Mouse (Mus musculus): ENCODE measurements around the gene Gmnn. TPM values are rescaled to one million over a fixed set of nuclear protein-coding genes. Genes with fewer than 3 reads are reported as not detected.
A peak's percentile ranks its signal among the peaks of the same experiment; 100 is the strongest.
"Not testable (repeated sequence)": the region's sequence is repeated elsewhere in the genome, so short reads cannot be mapped to it uniquely, and the experiment has no call there.

Gene Gmnn
- polyA plus RNA-seq, 1 experiment from 2014 or later = 114 TPM

DNA sequence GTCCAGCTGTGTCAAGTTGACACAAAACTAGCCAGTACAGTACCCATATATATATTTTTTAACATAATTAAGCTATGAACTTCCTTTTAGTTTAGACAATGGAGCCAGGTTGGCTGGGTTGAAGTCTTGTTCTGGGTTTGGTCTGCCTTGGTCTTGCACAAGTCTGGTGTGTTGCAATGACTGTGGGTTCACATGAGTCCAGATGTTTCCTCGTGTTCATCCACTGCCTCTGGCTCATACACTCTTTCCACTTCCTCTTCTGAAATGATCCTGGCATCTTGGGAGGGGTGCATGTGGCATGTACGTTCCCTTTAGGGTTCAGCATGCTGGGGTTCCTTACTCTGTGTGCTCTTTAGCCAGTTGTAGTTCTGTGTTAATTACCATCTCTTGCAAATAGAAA, 29.6 kb upstream of the Gmnn start:
- WGBS = 52% methylated on average over 2 of the region's 2 CpGs
- Histone ChIP-seq H3K27me3 (no peaks in the 10 kb centered on the region), H3K9ac (no peak overlapping the region), H3K27ac (no peak overlapping the region), H3K4me2 (no peak overlapping the region), H3K4me3 (no peak overlapping the region), H3K36me3 (no peaks in the 10 kb centered on the region), H3K4me1 (no peaks in the 10 kb centered on the region), H3K9me3 (no peaks in the 10 kb centered on the region)
- ATAC-seq (ENCODE audit: borderline replicate concordance, extremely low read depth, low FRiP score, low TSS enrichment) = no peak

DNA sequence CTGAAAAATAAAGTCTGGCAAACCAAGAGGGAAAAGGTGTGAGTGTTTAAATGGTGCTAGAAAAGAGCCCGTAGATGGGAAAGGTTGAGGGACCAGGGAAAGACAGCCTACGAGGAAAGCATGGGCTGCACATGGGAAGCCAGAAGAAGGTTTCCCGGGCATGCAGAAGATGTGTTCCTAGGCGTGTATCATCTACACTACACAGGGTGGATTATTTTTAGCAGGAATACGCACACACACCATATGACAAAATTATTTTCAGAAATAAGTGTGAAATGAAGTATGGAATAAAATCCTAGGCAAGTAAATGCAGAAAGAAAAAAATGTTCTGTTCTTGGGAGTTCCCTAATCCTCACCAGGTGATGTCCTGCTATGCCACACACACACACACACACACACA, 25.8 kb upstream of the Gmnn start:
- no peak overlapping the region for H3K27ac ChIP-seq
- H3K4me3 ChIP-seq = no peak overlapping the region
- no peaks in the 10 kb centered on the region for H3K36me3 ChIP-seq
- no peak overlapping the region for H3K9ac ChIP-seq
- 85% methylated on average over 5 of the region's 5 CpGs for WGBS
- H3K4me1 ChIP-seq = no peaks in the 10 kb centered on the region
- H3K27me3 ChIP-seq = no peaks in the 10 kb centered on the region
- H3K4me2 ChIP-seq = no peak overlapping the region
- no peaks in the 10 kb centered on the region for H3K9me3 ChIP-seq
- no peak for ATAC-seq (ENCODE audit: borderline replicate concordance, extremely low read depth, low FRiP score, low TSS enrichment)

DNA sequence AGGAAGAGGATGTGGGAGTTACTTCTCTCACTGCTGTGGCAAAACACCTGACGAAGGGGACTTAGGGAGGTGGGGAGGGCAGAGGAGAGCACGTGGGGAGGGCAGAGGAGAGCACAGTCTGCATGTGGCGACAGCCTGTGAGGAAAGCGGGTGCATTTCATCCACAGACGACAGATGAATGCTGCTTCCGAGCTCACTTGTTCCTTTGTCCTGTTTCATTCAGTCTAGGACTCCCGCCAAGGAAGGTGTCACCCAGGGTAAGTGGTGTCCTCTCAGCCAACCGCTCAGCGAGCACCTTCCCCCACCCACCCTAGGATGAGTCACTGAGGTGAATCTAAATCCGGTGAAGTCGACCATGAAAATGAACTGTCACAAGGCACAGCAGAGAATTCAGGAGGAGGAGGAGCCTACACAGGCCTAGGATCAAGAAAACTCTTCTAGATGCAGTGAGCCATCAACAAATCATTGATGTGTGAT, 24.3 kb upstream of the Gmnn start:
- ATAC-seq (ENCODE audit: borderline replicate concordance, extremely low read depth, low FRiP score, low TSS enrichment) = no peak
- H3K27ac ChIP-seq = no peak overlapping the region
- H3K36me3 ChIP-seq = no peaks in the 10 kb centered on the region
- no peak overlapping the region for H3K4me2 ChIP-seq
- 48% methylated on average over 11 of the region's 11 CpGs for WGBS
- no peaks in the 10 kb centered on the region for H3K9me3 ChIP-seq
- H3K27me3 ChIP-seq = no peaks in the 10 kb centered on the region
- H3K9ac ChIP-seq = no peak overlapping the region
- no peak overlapping the region for H3K4me3 ChIP-seq
- no peaks in the 10 kb centered on the region for H3K4me1 ChIP-seq

DNA sequence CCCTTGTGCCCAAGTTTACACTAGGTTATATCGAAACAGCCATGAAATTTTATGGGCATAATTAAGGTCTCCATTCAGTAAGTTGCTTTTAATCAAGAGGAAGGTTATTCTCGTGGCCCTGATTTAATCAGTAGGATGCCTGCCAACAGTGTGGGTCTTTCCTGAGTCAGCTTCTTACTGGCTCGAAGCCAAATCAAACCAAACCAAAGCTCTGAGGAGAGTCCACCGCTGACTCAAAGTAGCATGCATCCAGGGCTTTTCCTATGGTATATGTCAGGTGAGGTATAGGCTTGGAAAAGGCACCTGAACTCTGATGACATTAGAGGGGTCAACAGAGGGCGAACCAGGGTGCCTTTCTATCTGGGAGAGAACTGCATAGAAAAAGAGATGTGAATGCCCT, 20.2 kb upstream of the Gmnn start:
- Histone ChIP-seq H3K27ac (no peak overlapping the region), H3K9ac (no peak overlapping the region), H3K4me3 (no peak overlapping the region), H3K27me3 (no peaks in the 10 kb centered on the region), H3K4me1 (no peaks in the 10 kb centered on the region), H3K4me2 (no peak overlapping the region), H3K36me3 (no peaks in the 10 kb centered on the region), H3K9me3 (no peaks in the 10 kb centered on the region)
- ATAC-seq (ENCODE audit: borderline replicate concordance, extremely low read depth, low FRiP score, low TSS enrichment) = no peak; the same call in 1 of the 2 replicates
- 44% methylated on average over 5 of the region's 5 CpGs for WGBS

DNA sequence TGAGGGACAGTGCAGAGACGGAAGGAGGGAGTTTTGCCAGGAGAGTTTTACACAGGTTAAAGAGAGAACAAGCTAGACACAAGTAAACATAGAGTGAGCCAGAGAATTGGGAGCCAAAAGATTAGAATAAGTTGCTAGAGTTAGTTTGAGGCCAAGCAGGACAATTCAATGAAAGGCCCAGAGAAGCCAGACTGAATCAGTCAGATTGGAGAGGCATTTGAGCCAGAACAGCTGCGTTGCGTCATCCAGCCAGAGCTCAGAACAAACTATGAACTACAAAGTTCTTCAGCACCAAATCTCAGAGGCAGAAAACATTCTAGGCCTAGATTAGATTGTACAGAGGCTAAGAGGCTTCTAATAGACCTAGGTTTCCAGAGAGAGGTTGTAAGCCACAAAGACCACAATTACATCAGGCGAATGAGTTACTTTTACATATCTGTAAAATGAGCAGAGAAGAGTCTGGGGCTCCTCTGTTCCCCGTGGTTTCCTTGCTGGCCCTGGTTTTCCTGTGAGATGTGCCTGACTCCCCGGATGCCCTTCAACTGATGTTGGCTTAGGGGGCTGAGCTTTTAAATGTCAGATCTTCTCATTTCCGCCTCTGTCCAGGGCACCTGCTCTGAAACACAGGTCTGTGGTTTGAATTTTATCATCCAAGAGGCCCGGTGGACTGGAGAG, 17.1 kb upstream of the Gmnn start:
- H3K9ac ChIP-seq = no peak overlapping the region
- H3K4me3 ChIP-seq = no peak overlapping the region
- H3K4me1 ChIP-seq = no peaks in the 10 kb centered on the region
- ATAC-seq (ENCODE audit: borderline replicate concordance, extremely low read depth, low FRiP score, low TSS enrichment) = no peak
- H3K27me3 ChIP-seq = no peaks in the 10 kb centered on the region
- no peaks in the 10 kb centered on the region for H3K36me3 ChIP-seq
- H3K27ac ChIP-seq = no peak overlapping the region
- no peak overlapping the region for H3K4me2 ChIP-seq
- 68% methylated on average over 8 of the region's 8 CpGs for WGBS
- H3K9me3 ChIP-seq = no peaks in the 10 kb centered on the region

DNA sequence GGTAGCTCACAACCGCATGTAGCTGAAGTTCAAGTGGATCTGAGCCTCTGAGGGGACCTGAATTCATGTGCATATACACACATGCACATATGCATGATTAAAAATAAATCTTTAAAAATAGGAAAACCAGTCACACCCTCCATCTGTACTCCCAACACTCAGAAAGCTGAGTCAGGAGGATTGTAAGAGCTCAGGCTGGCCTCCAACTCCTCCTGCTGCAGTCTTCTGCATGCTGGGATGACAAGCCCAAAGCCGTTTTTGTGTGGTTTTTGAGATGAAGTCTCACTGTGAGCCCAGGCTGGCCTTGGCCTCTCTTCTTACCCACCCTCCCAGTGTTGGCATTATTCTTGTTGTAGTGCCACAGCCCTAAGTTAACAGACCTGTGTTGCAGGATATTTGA, 16.3 kb upstream of the Gmnn start:
- Histone ChIP-seq H3K4me2 (no peak overlapping the region), H3K36me3 (no peaks in the 10 kb centered on the region), H3K27ac (no peak overlapping the region), H3K4me1 (no peaks in the 10 kb centered on the region), H3K9me3 (no peaks in the 10 kb centered on the region), H3K27me3 (no peaks in the 10 kb centered on the region), H3K9ac (no peak overlapping the region), H3K4me3 (no peak overlapping the region)
- no peak for ATAC-seq (ENCODE audit: borderline replicate concordance, extremely low read depth, low FRiP score, low TSS enrichment)
- 60% methylated on average over 2 of the region's 2 CpGs for WGBS

DNA sequence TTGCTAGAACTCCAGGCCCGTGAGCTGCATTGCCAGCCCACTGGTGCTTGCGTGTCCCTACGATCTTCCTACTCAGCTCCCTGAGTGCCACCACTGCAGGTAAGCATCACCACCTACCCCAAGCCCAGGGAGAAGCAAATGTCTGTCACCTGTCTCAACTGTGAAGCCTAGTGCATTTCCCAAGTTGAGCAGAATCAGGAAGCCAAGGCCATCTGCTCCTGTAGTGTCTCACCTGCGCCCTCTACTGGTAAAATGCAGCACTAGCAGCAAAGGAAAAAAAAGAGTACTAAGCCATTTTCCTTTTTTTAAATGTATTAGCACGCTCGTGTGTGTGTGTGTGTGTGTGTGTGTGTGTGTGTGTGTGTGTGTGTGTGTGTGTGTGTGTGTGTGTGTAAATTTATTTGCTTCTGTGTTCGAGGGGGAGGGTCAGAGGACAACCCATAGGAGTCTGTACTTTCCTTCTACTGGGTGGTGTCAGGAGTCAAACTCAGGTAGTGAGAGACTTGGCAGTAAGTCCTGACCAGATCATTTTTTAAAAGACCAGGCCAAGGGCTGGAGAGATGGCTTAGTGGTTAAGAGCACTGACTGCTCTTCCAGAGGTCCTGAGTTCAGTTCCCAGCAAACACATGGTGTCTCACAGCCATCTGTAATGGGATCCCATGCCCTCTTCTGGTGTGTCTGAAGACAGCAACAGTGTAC, 14.6 kb upstream of the Gmnn start:
- Histone ChIP-seq H3K36me3 (no peaks in the 10 kb centered on the region), H3K4me3 (no peak overlapping the region), H3K4me2 (no peak overlapping the region), H3K4me1 (no peaks in the 10 kb centered on the region), H3K9ac (no peak overlapping the region), H3K27ac (no peak overlapping the region), H3K27me3 (no peaks in the 10 kb centered on the region), H3K9me3 (no peaks in the 10 kb centered on the region)
- 46% methylated on average over 7 of the region's 7 CpGs for WGBS
- ATAC-seq (ENCODE audit: borderline replicate concordance, extremely low read depth, low FRiP score, low TSS enrichment) = no peak

DNA sequence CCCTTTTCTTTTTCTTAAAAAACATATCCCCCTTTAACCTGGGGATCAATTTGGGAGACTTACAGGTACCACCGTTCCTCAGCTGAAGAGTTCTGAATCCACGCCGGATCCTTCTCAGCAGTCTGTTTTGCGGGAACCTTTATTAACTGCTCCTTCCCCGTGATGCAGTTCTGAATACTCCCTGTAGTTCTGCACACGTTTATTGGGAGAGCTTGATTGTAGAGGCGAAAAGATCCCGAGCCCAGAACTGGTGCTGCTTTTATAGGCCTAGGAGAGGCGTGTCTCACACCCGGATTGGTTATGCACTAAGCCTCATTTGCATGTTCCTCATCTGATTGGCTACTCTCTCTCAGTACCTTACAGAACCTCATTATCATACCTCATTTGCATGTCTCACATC, 9.8 kb upstream of the Gmnn start:
- not testable (repeated sequence) for H3K4me3 ChIP-seq; H3K4me2 ChIP-seq; H3K36me3 ChIP-seq; H3K27me3 ChIP-seq; H3K27ac ChIP-seq; H3K9me3 ChIP-seq; H3K9ac ChIP-seq; H3K4me1 ChIP-seq; ATAC-seq (ENCODE audit: borderline replicate concordance, extremely low read depth, low FRiP score, low TSS enrichment)
- 91% methylated on average over 10 of the region's 10 CpGs for WGBS

DNA sequence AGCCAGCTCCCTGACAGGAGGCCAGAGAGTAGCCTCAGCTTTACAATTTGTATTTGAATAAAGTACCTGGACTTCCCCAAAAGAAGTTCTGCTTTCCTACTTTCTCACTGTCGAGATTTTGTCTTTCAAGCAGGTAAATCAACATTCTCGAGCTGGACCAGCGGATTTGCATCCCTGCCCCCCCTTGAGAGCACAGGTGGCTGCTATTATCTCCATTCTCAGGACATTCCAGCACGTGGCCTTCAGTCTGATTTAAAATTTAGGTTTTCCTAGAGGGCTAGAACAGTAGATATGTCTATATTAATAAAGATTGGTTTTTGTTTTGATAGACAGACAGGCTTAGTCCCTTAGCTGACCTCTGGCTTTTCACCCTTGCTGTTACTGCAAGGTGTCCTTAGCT, 6.1 kb upstream of the Gmnn start:
- ATAC-seq (ENCODE audit: borderline replicate concordance, extremely low read depth, low FRiP score, low TSS enrichment) = not testable (repeated sequence)

DNA sequence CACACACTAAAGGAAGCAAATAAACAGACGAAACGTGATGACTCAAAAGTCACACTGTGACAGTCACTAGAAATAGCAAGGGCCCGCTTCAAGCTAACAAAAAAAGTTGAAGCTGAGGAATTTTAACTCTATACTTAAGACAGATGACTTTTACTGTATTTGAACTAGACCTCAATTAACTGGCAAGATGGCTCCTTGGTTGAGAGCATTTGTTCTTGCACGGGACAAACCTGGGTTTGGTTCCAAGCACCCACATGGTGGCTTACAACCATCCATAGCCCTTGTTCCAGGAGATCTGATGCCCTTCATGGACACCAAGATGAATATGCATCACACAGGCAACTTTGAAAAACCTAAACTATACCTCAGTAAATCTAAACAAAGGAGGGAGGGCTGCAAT, 531 bp upstream of the Gmnn start:
- no peak for ATAC-seq (ENCODE audit: borderline replicate concordance, extremely low read depth, low FRiP score, low TSS enrichment)
- Histone ChIP-seq H3K9me3 (no peaks in the 10 kb centered on the region), H3K9ac (peak overlapping the region; percentile 87), H3K36me3 (peaks cover 10% of the 10 kb centered on the region), H3K4me3 (peak overlapping the region; percentile 87), H3K27ac (peak overlapping the region; percentile 97; the same call in 1 of the 2 replicates), H3K4me2 (peak overlapping the region; percentile 66), H3K27me3 (no peaks in the 10 kb centered on the region), H3K4me1 (peaks cover 14% of the 10 kb centered on the region; the same call in 1 of the 2 replicates)
- 18% methylated on average over 4 of the region's 4 CpGs for WGBS

More for the DNA sequence above, 6.1 kb upstream of the Gmnn start:
- H3K27me3 ChIP-seq, H3K4me3 ChIP-seq, H3K9ac ChIP-seq, H3K4me2 ChIP-seq, H3K4me1 ChIP-seq, H3K36me3 ChIP-seq, H3K27ac ChIP-seq, H3K9me3 ChIP-seq: not testable (repeated sequence)
- WGBS = 61% methylated on average over 4 of the region's 4 CpGs

DNA sequence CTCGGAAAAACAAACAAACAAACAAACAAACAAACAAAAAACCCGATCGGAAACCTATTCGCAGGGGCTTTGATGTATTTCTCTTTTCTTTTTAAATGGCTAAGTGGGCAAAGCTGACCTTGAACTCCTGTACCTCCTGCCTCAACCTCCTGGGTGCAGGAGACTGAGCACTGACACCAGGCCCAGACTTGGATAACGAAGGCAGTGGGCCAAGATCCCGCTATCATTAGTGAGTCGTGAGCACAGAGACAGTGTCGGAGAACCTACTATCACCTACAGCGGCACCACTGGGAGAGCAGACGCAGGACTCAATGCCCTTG, 680 bp downstream of the Gmnn start:
- WGBS = 2% methylated on average over 10 of the region's 10 CpGs
- H3K9ac ChIP-seq = peak overlapping the region; percentile 87
- peaks cover 14% of the 10 kb centered on the region; the same call in 1 of the 2 replicates for H3K4me1 ChIP-seq
- peak overlapping the region; percentile 87 for H3K4me3 ChIP-seq
- H3K36me3 ChIP-seq = peaks cover 22% of the 10 kb centered on the region
- no peak for ATAC-seq (ENCODE audit: borderline replicate concordance, extremely low read depth, low FRiP score, low TSS enrichment)
- H3K9me3 ChIP-seq = no peaks in the 10 kb centered on the region
- no peaks in the 10 kb centered on the region for H3K27me3 ChIP-seq
- peak overlapping the region; percentile 66 for H3K4me2 ChIP-seq
- peak overlapping the region; percentile 97 for H3K27ac ChIP-seq

DNA sequence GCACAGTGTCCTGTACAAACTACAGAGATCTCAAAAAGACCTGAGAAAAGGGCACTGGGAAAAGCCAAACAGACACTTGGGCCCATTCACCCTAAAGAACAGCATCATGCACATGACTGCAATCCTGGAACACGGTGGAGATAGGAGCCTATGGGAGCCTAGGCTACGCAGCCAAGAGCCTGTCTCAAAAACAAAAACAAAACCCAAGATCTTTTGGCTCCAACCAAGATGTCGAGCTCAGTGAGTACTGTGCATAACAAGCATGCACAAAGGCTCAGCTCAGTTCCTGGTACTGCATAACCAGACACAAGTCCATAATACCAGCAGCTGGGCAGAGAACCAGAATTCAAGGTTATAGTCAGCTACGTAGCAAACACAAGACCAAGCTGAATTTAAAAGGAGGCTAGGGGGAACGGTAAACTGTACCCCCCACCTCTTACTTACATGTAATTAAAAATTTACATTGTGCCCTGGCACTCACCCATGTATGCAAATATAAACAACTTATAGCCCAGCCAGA, 1.3 kb downstream of the Gmnn start:
- WGBS = 50% methylated on average over 5 of the region's 5 CpGs
- Histone ChIP-seq H3K4me3 (peak overlapping the region; percentile 87), H3K4me2 (peak overlapping the region; percentile 66), H3K9me3 (no peaks in the 10 kb centered on the region), H3K36me3 (peaks cover 28% of the 10 kb centered on the region), H3K27ac (no peak overlapping the region), H3K9ac (peak overlapping the region; percentile 87), H3K27me3 (no peaks in the 10 kb centered on the region), H3K4me1 (peaks cover 14% of the 10 kb centered on the region; the same call in 1 of the 2 replicates)
- no peak for ATAC-seq (ENCODE audit: borderline replicate concordance, extremely low read depth, low FRiP score, low TSS enrichment)

All from lung, embryonic 15.5 days (tissue).